Mouse (Mus musculus): ENCODE results near the gene Man2b2. TPM values are rescaled to one million over a fixed set of nuclear protein-coding genes. Genes with fewer than 3 reads are reported as not detected.

Gene Man2b2
- polyA plus RNA-seq, 1 experiment from 2014 or later, result 11.3 TPM

DNA sequence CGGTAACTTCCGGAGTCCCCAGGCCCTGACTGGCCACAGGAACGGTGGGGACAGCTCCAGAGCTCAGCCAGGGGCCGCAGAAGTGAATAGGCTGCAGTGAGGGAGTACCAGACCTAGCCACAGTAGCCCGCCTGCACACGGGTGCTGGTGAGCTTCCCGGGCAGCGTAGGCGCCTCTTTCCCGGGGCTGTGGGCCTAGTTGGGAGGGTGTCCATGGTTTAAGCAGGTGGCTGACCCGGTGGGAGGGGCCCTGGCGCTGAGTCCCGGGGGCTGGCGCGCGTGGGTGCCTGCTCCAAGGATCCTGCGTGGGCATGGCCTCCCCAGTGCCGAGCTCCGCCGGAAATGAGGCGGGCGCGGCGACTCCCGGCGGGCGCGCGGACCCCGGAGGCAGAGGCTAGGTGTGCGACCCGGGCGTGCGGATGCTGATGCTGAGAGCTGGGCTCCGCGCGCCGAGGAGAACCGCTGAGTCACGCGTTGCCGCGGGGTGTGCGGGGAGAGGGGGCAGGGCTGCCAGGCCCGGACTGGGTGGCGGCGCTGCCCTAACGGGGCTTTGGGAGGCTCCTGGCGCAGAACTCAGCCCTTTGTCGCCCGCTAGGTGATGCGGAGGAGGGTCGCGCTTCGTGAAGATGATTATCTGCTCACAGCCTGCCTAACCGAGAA lies 39.3 kb upstream of the Man2b2 start:
- H3K4me3 ChIP-seq (ENCODE audit: low read depth, low read length), result peak overlapping the region; percentile 14; the same call in 1 of the 2 replicates
- no peaks in the 10 kb centered on the region for H3K9me3 ChIP-seq (ENCODE audit: low read depth, low read length)
- no peaks in the 10 kb centered on the region for H3K4me1 ChIP-seq (ENCODE audit: insufficient read depth)
- peak overlapping the region; percentile 45; the same call in 1 of the 2 replicates for H3K4me2 ChIP-seq
- H3K27ac ChIP-seq (ENCODE audit: low read depth), result no peak overlapping the region
- WGBS, result under 1% methylated on average over 56 of the region's 56 CpGs
- no peak overlapping the region for H3K9ac ChIP-seq
- TF ChIP-seq CTCF (IDR thresholded peaks at IDR 0.05; ENCODE audit: low read depth), result no peak
- H3K27me3 ChIP-seq (ENCODE audit: insufficient read depth, low read length), result peaks cover 79% of the 10 kb centered on the region
- no peak for ATAC-seq (ENCODE audit: insufficient read depth)
- no peak for DNase-seq
- H3K36me3 ChIP-seq (ENCODE audit: insufficient read depth), result no peaks in the 10 kb centered on the region

GRCm38 (mm10) chr5:36869186-36869577 lies 38.7 kb upstream of the Man2b2 start:
- Histone ChIP-seq H3K4me3 (ENCODE audit: low read depth, low read length) (peak overlapping the region; percentile 36; the same call in 1 of the 2 replicates), H3K36me3 (ENCODE audit: insufficient read depth) (no peaks in the 10 kb centered on the region), H3K9ac (no peak overlapping the region), H3K4me1 (ENCODE audit: insufficient read depth) (no peaks in the 10 kb centered on the region), H3K4me2 (peak overlapping the region; percentile 65; the same call in 1 of the 2 replicates), H3K27ac (ENCODE audit: low read depth) (no peak overlapping the region), H3K9me3 (ENCODE audit: low read depth, low read length) (no peaks in the 10 kb centered on the region), H3K27me3 (ENCODE audit: insufficient read depth, low read length) (peaks cover 83% of the 10 kb centered on the region)
- DNase-seq (no peak), ATAC-seq (ENCODE audit: insufficient read depth) (no peak)
- WGBS, result 5% methylated on average over 7 of the region's 7 CpGs
- no peak for TF ChIP-seq CTCF (IDR thresholded peaks at IDR 0.05; ENCODE audit: low read depth)

GRCm38 (mm10) chr5:36868266-36869090 lies 38.0 kb upstream of the Man2b2 start, which contains the start of gene Ppp2r2c:
Gene Ppp2r2c (plus strand): TSS chr5:36868513.
- WGBS, result 2% methylated on average over 92 of the region's 108 CpGs
- peak; percentile 8 for DNase-seq
- Histone ChIP-seq H3K27me3 (ENCODE audit: insufficient read depth, low read length) (peaks cover 83% of the 10 kb centered on the region), H3K36me3 (ENCODE audit: insufficient read depth) (no peaks in the 10 kb centered on the region), H3K4me1 (ENCODE audit: insufficient read depth) (no peaks in the 10 kb centered on the region), H3K9ac (no peak within 1 kb of the TSS), H3K4me3 (ENCODE audit: low read depth, low read length) (peak within 1 kb of the TSS; percentile 36), H3K27ac (ENCODE audit: low read depth) (no peak within 1 kb of the TSS), H3K4me2 (peak within 1 kb of the TSS; percentile 65), H3K9me3 (ENCODE audit: low read depth, low read length) (no peaks in the 10 kb centered on the region)
- ATAC-seq (ENCODE audit: insufficient read depth), result no peak; the same call in 1 of the 2 replicates
- no peak for TF ChIP-seq CTCF (IDR thresholded peaks at IDR 0.05; ENCODE audit: low read depth)

- H3K4me2 ChIP-seq, result no peak overlapping the region
- no peaks in the 10 kb centered on the region for H3K36me3 ChIP-seq (ENCODE audit: insufficient read depth)
- DNase-seq, result no peak
- H3K9me3 ChIP-seq (ENCODE audit: low read depth, low read length), result no peaks in the 10 kb centered on the region
- peaks cover 81% of the 10 kb centered on the region for H3K27me3 ChIP-seq (ENCODE audit: insufficient read depth, low read length)
- no peak for TF ChIP-seq CTCF (IDR thresholded peaks at IDR 0.05; ENCODE audit: low read depth)
- H3K4me3 ChIP-seq (ENCODE audit: low read depth, low read length), result no peak overlapping the region
- ATAC-seq (ENCODE audit: insufficient read depth), result no peak
- WGBS, result 4% methylated on average over 6 of the region's 6 CpGs
- H3K27ac ChIP-seq (ENCODE audit: low read depth), result no peak overlapping the region
- no peaks in the 10 kb centered on the region for H3K4me1 ChIP-seq (ENCODE audit: insufficient read depth)
- H3K9ac ChIP-seq, result no peak overlapping the region
These were observed 37.1 kb upstream of the Man2b2 start for GRCm38 (mm10) chr5:36867561-36867960.

- Histone ChIP-seq H3K9ac (no peak overlapping the region), H3K36me3 (ENCODE audit: insufficient read depth) (no peaks in the 10 kb centered on the region), H3K9me3 (ENCODE audit: low read depth, low read length) (no peaks in the 10 kb centered on the region), H3K4me1 (ENCODE audit: insufficient read depth) (no peaks in the 10 kb centered on the region), H3K4me2 (no peak overlapping the region), H3K27me3 (ENCODE audit: insufficient read depth, low read length) (peaks cover 73% of the 10 kb centered on the region), H3K27ac (ENCODE audit: low read depth) (no peak overlapping the region), H3K4me3 (ENCODE audit: low read depth, low read length) (no peak overlapping the region)
- WGBS, result 66% methylated on average over 7 of the region's 7 CpGs
- TF ChIP-seq CTCF (IDR thresholded peaks at IDR 0.05; ENCODE audit: low read depth), result no peak
- no peak for ATAC-seq (ENCODE audit: insufficient read depth)
- DNase-seq, result no peak
These were observed 36.3 kb upstream of the Man2b2 start for GRCm38 (mm10) chr5:36866701-36867250.

DNA sequence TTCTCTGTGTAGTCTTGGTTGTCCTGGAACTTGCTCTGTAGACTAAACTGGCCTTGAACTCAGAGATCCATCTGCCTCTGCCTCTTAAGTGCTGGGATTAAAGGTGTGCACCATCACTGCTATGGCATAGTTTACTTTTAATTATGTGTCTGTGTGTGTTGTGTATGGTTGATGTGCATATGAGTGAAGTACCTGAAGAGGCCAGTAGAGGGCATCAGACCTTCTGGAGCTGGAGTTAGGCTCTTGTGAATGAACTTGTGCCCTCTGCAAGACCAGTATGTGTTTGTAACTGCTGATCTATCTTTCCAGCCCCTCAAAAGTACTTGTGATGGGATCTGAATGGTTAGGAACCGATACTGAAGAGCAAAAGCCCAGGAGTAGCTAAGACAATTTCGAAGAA lies 30.6 kb upstream of the Man2b2 start:
- peak; percentile 38; the same call in 1 of the 2 replicates for TF ChIP-seq CTCF (IDR thresholded peaks at IDR 0.05; ENCODE audit: low read depth)
- H3K9me3 ChIP-seq (ENCODE audit: low read depth, low read length), result no peaks in the 10 kb centered on the region
- 86% methylated on average over 2 of the region's 2 CpGs for WGBS
- no peak overlapping the region for H3K4me2 ChIP-seq
- H3K9ac ChIP-seq, result no peak overlapping the region
- no peaks in the 10 kb centered on the region for H3K4me1 ChIP-seq (ENCODE audit: insufficient read depth)
- no peak overlapping the region for H3K4me3 ChIP-seq (ENCODE audit: low read depth, low read length)
- ATAC-seq (ENCODE audit: insufficient read depth), result no peak
- H3K27me3 ChIP-seq (ENCODE audit: insufficient read depth, low read length), result peaks cover 16% of the 10 kb centered on the region
- DNase-seq, result peak; percentile 3
- no peak overlapping the region for H3K27ac ChIP-seq (ENCODE audit: low read depth)
- H3K36me3 ChIP-seq (ENCODE audit: insufficient read depth), result no peaks in the 10 kb centered on the region

DNA sequence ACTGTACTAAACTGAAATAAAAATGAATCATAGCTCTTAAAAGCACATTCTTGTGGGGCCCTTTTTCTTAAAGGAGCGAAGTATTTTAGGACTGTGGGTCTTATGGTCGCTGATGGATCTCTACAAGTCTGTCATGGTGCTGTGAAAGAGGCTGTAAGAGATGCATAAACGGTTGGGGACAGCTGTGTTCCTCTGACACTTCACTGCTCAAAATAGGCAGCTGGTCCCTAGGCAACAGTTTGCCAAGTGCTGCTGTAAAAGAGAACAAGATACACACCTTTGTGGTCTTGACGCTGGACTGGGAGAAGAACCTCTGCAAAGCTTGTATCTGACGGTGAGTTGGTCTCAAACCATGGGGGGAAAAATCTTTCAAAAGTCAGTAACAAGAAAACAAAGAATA lies 27.1 kb upstream of the Man2b2 start:
- Histone ChIP-seq H3K27me3 (ENCODE audit: insufficient read depth, low read length) (no peaks in the 10 kb centered on the region), H3K9ac (no peak overlapping the region), H3K4me2 (no peak overlapping the region), H3K4me1 (ENCODE audit: insufficient read depth) (no peaks in the 10 kb centered on the region), H3K27ac (ENCODE audit: low read depth) (no peak overlapping the region), H3K9me3 (ENCODE audit: low read depth, low read length) (no peaks in the 10 kb centered on the region), H3K4me3 (ENCODE audit: low read depth, low read length) (no peak overlapping the region), H3K36me3 (ENCODE audit: insufficient read depth) (no peaks in the 10 kb centered on the region)
- no peak for ATAC-seq (ENCODE audit: insufficient read depth)
- DNase-seq, result no peak
- 63% methylated on average over 5 of the region's 5 CpGs for WGBS
- no peak for TF ChIP-seq CTCF (IDR thresholded peaks at IDR 0.05; ENCODE audit: low read depth)
